Mouse (Mus musculus) kidney, embryonic 14.5 days (tissue): ENCODE measurements around the gene Dab1. TPM values are rescaled to one million over a fixed set of nuclear protein-coding genes. Genes with fewer than 3 reads are reported as not detected.

ENCODE experiments used
- ATAC-seq: fragments of 200-750 bp; cut with Nextera tagmentation; 2 replicates; pipeline ENCODE4 v1.8.0; 2017; ENCODE audit warnings: moderate number of reproducible peaks, mild to moderate bottlenecking, moderate TSS enrichment, moderate library complexity; ENCODE audit not compliant: low FRiP score, low TSS enrichment
- H3K27ac ChIP-seq: fragments of 300-500 bp; sonication (generic); 2 replicates; pipeline ENCODE4 v1.5.1; 2014; ENCODE audit warnings: low read depth, mild to moderate bottlenecking, low read length, moderate library complexity, mixed read lengths
- H3K27me3 ChIP-seq: fragments of 300-500 bp; sonication (generic); 2 replicates; pipeline ENCODE4 v1.6.1; 2014; ENCODE audit warnings: mild to moderate bottlenecking, low read length; ENCODE audit not compliant: control insufficient read depth, insufficient read depth
- H3K36me3 ChIP-seq: fragments of 300-500 bp; sonication (generic); 2 replicates; pipeline ENCODE4 v1.6.1; 2014; ENCODE audit warnings: low read length, mixed read lengths; ENCODE audit not compliant: control insufficient read depth, insufficient read depth
- H3K4me1 ChIP-seq: fragments of 300-500 bp; sonication (generic); 2 replicates; pipeline ENCODE4 v1.6.1; 2014; ENCODE audit warnings: low read length, mixed read lengths; ENCODE audit not compliant: control insufficient read depth, insufficient read depth
- H3K4me2 ChIP-seq: fragments of 300-500 bp; sonication (generic); replicated peaks from 2 replicates; pipeline ENCODE4 v1.6.1; 2014; ENCODE audit warnings: low read depth, mild to moderate bottlenecking, low read length
- H3K4me3 ChIP-seq: fragments of 300-500 bp; sonication (generic); 2 replicates; pipeline ENCODE4 v1.5.1; 2014; ENCODE audit warnings: mild to moderate bottlenecking, low read length
- H3K9ac ChIP-seq: fragments of 300-500 bp; sonication (generic); 2 replicates; pipeline ENCODE4 v1.6.1; 2014; ENCODE audit warnings: low read depth, mild to moderate bottlenecking, low read length, moderate library complexity
- H3K9me3 ChIP-seq: fragments of 300-500 bp; sonication (generic); 2 replicates; pipeline ENCODE4 v1.6.1; 2016; ENCODE audit warnings: low read length; ENCODE audit not compliant: control insufficient read depth
- WGBS: fragments of 180-500 bp; shearing (Covaris S2); extraction: QIAGEN DNeasy Blood & Tissue Kit; methylation state at CpG from one replicate; pipeline ENCODE4 v1.1.7; 2014; 5-methylcytosine and 5-hydroxymethylcytosine counted together
- polyA plus RNA-seq: library from polyadenylated mRNA; unstranded; fragments of >200 nt; fragmentation: Nextera tagmentation; extraction: Ambion mirVana; gene quantifications from 2 replicates; pipeline ENCODE4 v1.2.1, GENCODE M21; 2014

Dab1 gene
- polyA plus RNA-seq, 1 experiment from 2014 or later = 17.9 TPM

GRCm38 (mm10) chr4:104057116-104057515 lies 438.0 kb downstream of the Dab1 start:
- no peak for ATAC-seq
- no peaks in the 10 kb centered on the region for H3K27me3 ChIP-seq
- no peak overlapping the region for H3K27ac ChIP-seq

GRCm38 (mm10) chr4:104059569-104059968 lies 440.4 kb downstream of the Dab1 start:
- Histone ChIP-seq H3K4me1 (no peaks in the 10 kb centered on the region), H3K4me3 (no peak overlapping the region), H3K9ac (no peak overlapping the region), H3K9me3 (no peaks in the 10 kb centered on the region), H3K36me3 (no peaks in the 10 kb centered on the region), H3K4me2 (no peak overlapping the region), H3K27ac (no peak overlapping the region), H3K27me3 (no peaks in the 10 kb centered on the region)
- WGBS = 31% methylated on average over 4 of the region's 4 CpGs
- ATAC-seq = peak; percentile 94

More at GRCm38 (mm10) chr4:104057116-104057515, 438.0 kb downstream of the Dab1 start:
- Histone ChIP-seq H3K4me1 (no peaks in the 10 kb centered on the region), H3K4me2 (no peak overlapping the region), H3K4me3 (no peak overlapping the region), H3K36me3 (no peaks in the 10 kb centered on the region), H3K9ac (no peak overlapping the region), H3K9me3 (no peaks in the 10 kb centered on the region)

DNA sequence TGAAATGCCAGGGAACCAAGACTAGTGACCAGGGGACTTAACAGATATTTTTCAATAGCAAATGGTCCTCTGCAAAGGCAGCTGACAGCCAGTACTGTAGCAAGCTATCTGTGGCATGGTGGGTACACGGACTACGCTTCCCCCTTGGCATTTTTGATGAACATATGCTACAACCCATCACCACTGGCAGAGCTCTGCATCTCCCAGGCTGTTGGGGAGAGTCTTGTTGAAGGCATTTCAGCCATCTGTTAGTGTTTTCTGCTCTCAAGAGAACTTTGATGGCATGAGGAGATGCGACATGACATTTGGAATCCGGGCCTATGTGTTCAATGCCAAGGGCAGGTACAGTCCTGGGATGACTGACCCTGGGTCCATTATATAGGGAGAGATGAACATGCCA lies 443.2 kb downstream of the Dab1 start:
- H3K4me3 ChIP-seq = no peak overlapping the region
- H3K9me3 ChIP-seq = no peaks in the 10 kb centered on the region
- H3K27ac ChIP-seq = no peak overlapping the region
- H3K4me2 ChIP-seq = no peak overlapping the region
- H3K27me3 ChIP-seq = no peaks in the 10 kb centered on the region
- no peaks in the 10 kb centered on the region for H3K36me3 ChIP-seq
- ATAC-seq = no peak
- peaks cover 9% of the 10 kb centered on the region; the same call in 1 of the 2 replicates for H3K4me1 ChIP-seq
- H3K9ac ChIP-seq = no peak overlapping the region
- 93% methylated on average over 4 of the region's 4 CpGs for WGBS

GRCm38 (mm10) chr4:104066901-104067300 lies 447.7 kb downstream of the Dab1 start:
- H3K9me3 ChIP-seq = no peaks in the 10 kb centered on the region
- 62% methylated on average over 5 of the region's 5 CpGs for WGBS
- H3K4me1 ChIP-seq = peaks cover 12% of the 10 kb centered on the region; the same call in 1 of the 2 replicates
- no peak overlapping the region for H3K9ac ChIP-seq
- no peak overlapping the region for H3K4me3 ChIP-seq
- H3K4me2 ChIP-seq = no peak overlapping the region
- no peak overlapping the region; the same call in 1 of the 2 replicates for H3K27ac ChIP-seq
- H3K36me3 ChIP-seq = no peaks in the 10 kb centered on the region
- no peaks in the 10 kb centered on the region for H3K27me3 ChIP-seq
- no peak for ATAC-seq

DNA sequence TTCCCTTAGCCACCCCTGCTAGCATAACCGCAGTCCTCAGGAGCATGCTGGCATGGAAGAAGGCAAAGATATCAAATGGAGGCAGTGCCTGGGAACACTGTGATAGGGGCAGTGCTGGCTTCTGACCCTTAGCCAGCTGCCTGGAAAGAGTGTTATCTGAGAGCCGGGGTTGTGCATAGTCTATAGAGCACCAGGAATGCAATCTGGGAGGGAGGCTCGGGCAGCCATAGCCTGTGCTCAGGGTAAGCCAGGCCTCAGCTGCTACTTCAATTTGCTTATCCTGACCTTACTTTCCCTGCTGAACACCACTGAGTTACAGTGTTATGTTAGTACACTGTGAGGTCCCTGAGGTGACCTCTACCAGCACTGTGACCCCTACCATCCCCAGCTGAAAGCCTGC lies 448.6 kb downstream of the Dab1 start:
- Histone ChIP-seq H3K36me3 (no peaks in the 10 kb centered on the region), H3K9me3 (no peaks in the 10 kb centered on the region), H3K27ac (peak overlapping the region; percentile 67; the same call in 1 of the 2 replicates), H3K4me3 (no peak overlapping the region), H3K4me1 (peaks cover 12% of the 10 kb centered on the region; the same call in 1 of the 2 replicates), H3K27me3 (no peaks in the 10 kb centered on the region), H3K9ac (no peak overlapping the region), H3K4me2 (no peak overlapping the region)
- peak; percentile 98 for ATAC-seq
- WGBS = 29% methylated on average over 3 of the region's 3 CpGs

- Histone ChIP-seq H3K4me1 (peaks cover 12% of the 10 kb centered on the region; the same call in 1 of the 2 replicates), H3K36me3 (no peaks in the 10 kb centered on the region), H3K4me2 (no peak overlapping the region), H3K27ac (no peak overlapping the region), H3K9me3 (no peaks in the 10 kb centered on the region), H3K4me3 (no peak overlapping the region), H3K9ac (no peak overlapping the region), H3K27me3 (no peaks in the 10 kb centered on the region)
- WGBS = 74% methylated on average over 10 of the region's 10 CpGs
- no peak for ATAC-seq
These were observed 452.1 kb downstream of the Dab1 start for GRCm38 (mm10) chr4:104071296-104071695.

GRCm38 (mm10) chr4:104073920-104074459 lies 454.8 kb downstream of the Dab1 start:
- Histone ChIP-seq H3K4me1 (no peaks in the 10 kb centered on the region), H3K27me3 (no peaks in the 10 kb centered on the region), H3K27ac (no peak overlapping the region; the same call in 1 of the 2 replicates), H3K9ac (no peak overlapping the region), H3K36me3 (no peaks in the 10 kb centered on the region), H3K4me2 (no peak overlapping the region), H3K9me3 (no peaks in the 10 kb centered on the region), H3K4me3 (no peak overlapping the region)
- ATAC-seq = no peak
- 68% methylated on average over 7 of the region's 7 CpGs for WGBS

DNA sequence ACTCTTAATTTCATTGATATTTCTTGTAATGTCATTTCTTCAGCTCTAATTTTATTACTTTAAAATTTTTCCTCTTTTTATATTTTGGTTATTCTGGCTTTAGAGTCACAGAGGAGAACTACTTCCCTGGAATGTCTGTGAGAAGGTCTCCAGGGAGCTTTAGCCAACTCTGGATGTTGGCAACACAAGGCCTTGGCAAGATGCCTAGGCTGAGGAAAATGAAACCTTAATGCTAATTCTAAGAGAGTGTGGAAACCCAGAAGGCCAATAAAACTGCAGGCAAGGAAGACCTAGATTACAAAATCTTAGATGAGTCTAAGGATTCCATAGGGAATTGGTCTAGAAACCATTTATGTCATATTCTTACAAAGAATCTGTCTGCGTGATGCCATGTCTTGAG lies 458.6 kb downstream of the Dab1 start:
- ATAC-seq = no peak

GRCm38 (mm10) chr4:104106299-104106698 lies 487.1 kb downstream of the Dab1 start:
- no peaks in the 10 kb centered on the region for H3K36me3 ChIP-seq
- no peak overlapping the region for H3K4me2 ChIP-seq
- ATAC-seq = no peak
- H3K4me1 ChIP-seq = no peaks in the 10 kb centered on the region
- H3K9me3 ChIP-seq = no peaks in the 10 kb centered on the region
- H3K9ac ChIP-seq = no peak overlapping the region
- no peaks in the 10 kb centered on the region for H3K27me3 ChIP-seq
- 59% methylated on average over 6 of the region's 6 CpGs for WGBS
- no peak overlapping the region for H3K27ac ChIP-seq
- H3K4me3 ChIP-seq = no peak overlapping the region

More for the DNA sequence above, 458.6 kb downstream of the Dab1 start:
- Histone ChIP-seq H3K36me3 (no peaks in the 10 kb centered on the region), H3K4me1 (no peaks in the 10 kb centered on the region), H3K4me3 (no peak overlapping the region), H3K9me3 (no peaks in the 10 kb centered on the region), H3K27ac (no peak overlapping the region), H3K9ac (no peak overlapping the region), H3K4me2 (no peak overlapping the region), H3K27me3 (no peaks in the 10 kb centered on the region)
- whole genome bisulfite sequencing = 97% methylated on average over 1 of the region's 1 CpGs
